Mouse (Mus musculus) liver, embryonic 14.5 days (tissue): ENCODE measurements around the gene Ptprn2.

Source experiments
- CTCF ChIP-seq: IDR thresholded peaks from 2 replicates; pipeline ENCODE4 v1.5.1; 2016; ENCODE audit warnings: antibody characterized with exemption, low read depth, control low read depth
- EP300 ChIP-seq: IDR thresholded peaks from 2 replicates; pipeline ENCODE4 v1.6.1; 2016; ENCODE audit warnings: antibody characterized with exemption, low read depth

DNA sequence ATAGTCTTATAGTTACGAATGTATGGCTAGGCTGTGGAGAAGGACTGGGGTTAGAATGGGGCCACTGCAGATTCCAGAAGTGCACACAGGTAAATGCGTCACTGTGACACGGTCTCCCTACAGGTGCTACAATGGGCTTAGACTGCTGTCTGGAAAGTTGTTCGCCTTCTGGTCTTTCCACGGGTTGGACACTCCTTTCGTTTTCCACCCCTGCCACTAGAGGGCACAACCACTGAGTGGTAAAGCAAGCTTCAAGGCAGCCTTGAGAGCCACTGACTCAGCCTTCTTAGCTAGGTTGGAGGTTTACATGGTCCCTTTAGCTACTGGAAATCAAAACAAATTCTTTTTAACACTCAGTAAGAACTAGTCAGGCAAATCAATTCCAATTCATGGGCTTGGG, 492.7 kb downstream of the Ptprn2 start:
- peak; percentile 36 for TF ChIP-seq CTCF
- TF ChIP-seq EP300, result no peak
